Mouse (Mus musculus) frontal cortex, postnatal 14 days (tissue): ENCODE data around the gene Elmod3.
A peak's percentile ranks its signal among the peaks of the same experiment; 100 is the strongest.

Experiments
- DNase-seq, 2 experiments: peaks; one replicate each; pipeline ENCODE4 v3.0.0; 2022; ENCODE audit warnings: low spot score in 2 of 2

Elmod3 gene

DNA sequence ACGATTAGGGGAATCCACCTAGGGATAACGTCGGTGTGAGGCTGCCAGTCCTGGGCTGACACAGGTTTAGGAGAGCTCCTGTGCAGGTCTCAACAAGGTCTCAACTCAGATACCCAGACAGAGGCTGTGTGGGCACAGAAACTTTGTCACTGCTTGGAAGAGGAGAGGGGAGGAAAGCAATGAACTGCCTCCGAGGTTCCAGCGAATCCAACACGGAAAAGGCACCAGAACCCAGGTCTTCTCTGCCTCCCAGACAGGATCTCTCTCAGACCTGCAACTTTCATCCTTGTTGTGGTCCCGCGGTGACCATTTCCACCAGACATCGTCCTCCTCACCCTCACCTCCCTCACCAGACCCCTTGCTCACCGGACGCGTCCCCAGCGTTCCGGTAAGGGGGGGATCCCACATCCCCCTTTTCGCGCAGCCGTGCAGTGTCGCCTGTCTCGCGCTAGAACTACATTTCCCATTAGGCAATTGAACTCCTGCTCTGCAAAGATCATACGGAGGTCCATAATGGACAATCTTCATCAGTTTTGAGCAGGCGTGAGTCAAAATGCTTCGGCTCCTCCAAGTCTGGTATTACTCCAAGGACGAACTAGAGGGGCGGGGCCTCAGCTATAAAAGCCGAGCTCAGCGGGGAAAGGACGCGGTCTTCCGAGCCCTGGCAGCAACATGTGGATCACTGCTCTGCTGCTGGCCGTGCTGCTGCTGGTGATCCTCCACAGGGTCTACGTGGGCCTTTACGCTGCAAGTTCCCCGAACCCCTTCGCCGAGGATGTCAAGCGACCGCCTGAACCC lies at the start of gene Elmod3, which contains the start of gene Retsat:
Elmod3 (minus strand) TSS at position 458 of the 798 bp plus-strand sequence.
Retsat (plus strand) TSS at position 520 of the 798 bp plus-strand sequence.
- peak; percentile 76 to 87 for DNase-seq

DNA sequence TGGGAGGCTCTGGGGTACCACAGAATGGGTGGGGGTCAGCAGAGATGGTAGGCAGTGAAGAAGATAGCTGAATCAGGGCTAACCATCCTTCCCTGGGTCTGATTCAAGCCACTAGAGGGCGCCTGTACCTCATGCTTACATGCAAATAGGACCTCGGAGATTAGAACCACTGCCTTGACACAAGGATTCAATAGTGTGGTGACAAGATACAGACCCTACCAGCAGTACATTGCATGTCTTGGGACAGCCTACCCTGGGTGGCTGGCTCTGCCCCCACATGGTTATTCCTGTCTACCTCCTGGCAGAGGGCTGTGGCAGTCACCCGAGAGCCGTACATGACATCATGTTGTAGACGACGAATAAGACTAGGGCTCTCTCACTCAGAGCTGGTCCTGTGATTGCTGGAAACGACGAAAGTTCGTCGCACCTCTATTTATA lies 49.2 kb upstream of the Elmod3 start:
- DNase-seq: peak; percentile 44 to 74

DNA sequence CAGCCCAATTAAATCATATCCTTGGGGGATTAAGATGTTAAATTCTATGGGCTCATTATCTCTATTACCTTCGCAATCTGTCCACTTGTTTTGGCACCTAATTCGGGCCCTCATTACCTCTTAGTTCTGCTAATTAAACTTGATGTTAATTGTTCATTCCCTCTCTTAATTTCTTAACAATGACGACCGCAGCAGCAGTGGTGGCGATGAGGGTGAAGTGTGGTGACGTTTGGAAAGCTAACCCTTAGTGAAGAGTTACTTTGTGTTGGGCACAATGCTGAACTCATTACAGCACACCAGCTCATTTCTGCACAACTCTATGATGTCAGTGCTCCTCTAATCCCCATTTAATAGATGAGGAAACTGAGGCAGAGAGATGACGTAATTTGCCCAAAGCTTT lies 47.2 kb upstream of the Elmod3 start:
- DNase-seq: no peak

DNA sequence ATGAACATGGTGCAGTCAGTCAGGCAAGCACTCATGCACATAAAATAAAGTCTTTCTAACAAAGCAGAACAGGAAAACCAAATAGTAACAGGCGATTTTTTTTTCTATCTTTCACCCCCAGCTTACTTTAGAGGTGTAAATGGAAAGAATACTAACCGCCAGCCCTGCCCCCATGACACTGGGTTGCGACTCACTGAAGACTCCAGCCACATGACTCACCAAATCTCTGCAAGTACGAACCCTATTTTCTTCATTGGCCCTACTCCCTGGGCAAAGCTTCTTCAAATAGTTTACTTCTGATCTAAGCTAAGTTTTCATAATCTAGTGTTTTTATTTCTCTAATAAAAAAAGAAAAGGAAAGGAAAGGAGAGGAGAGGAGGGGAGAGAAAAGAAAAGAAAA lies 46.4 kb upstream of the Elmod3 start:
- DNase-seq: no peak

DNA sequence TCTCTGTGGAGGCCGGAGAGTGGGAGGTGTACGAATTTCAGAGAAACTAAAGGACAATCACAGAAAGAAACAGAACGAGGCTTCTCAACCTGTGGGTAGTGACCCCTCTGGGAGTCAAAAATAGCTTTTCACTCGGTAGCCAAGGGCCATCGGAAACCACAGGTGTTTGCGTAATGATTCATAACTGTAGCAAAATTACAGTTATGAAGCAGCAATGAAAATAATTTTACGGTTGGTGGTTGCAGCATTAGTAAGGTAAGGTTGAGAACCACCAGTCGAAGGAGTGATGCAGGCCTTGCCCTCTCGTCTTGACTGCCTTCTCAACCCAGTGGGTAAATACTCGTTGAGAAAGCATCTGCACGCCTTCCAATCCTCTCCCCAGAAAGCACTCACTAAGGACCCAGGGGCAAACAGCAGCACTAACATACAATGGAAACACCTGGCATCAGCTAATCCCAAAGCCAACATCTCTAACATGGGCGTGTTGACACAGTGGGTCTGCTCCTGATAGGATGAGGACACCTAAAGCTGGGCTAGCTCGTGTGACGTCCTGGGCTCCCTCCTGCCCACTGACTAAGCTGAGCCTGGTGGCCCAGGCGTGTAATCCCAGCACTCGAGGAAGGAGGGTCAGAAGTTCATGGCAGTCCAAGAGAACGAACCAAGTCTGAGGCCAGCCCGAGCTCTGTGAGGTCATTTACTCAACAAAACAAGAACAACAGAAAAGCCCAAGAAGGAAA lies 43.2 kb upstream of the Elmod3 start:
- no peak for DNase-seq

DNA sequence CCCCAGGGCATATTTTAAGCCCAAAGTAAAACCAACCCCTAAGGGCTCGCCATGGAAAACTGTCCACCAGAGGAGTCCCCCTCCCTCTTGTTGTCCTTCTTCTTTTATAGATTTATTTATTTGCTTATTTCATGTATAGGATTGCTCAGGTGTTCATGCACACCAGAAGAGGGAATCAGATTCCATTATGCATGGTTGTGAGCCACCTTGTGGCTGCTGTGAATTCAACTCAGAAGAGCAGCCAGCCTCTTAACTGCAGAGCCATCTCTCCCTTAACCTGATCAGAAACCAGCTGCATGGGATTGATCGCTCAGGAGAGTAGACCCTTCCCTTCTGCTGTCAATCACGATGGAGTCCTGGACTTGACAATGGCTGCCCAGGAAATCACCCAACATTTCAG lies 38.7 kb upstream of the Elmod3 start:
- DNase-seq: no peak

DNA sequence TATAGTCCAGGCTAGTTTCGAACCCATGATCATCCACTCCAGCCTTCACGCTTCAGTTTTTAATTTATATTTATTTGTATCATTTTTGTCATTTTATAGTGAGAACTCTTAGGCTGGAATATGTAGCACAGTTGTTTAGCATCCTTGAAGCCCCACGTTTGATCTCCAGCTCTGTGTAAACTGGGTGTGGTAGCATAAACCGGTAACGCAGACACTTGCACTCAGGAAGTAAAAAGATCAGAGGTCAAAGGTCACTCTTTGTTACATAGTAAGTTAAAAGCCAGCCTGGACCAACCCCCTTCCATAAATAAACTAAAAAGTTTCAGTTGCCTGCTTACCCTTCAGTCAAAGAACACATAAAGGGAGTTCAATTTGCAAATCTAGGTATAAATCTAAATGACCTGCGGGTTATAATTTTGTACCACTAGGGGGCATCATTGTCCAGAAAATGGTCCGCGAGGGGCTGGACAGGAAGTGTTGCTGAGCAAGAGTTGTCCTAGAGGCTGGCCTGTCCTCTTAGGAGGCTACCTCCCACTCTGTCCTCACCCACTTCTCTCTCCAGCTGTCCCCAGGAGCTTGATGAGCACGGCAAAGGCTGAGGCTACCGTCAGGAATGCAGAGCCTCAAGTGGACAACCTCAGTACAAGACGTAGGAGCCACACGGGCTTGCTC lies 37.7 kb upstream of the Elmod3 start:
- peak in 1 of 2 experiments; percentile 41 for DNase-seq

DNA sequence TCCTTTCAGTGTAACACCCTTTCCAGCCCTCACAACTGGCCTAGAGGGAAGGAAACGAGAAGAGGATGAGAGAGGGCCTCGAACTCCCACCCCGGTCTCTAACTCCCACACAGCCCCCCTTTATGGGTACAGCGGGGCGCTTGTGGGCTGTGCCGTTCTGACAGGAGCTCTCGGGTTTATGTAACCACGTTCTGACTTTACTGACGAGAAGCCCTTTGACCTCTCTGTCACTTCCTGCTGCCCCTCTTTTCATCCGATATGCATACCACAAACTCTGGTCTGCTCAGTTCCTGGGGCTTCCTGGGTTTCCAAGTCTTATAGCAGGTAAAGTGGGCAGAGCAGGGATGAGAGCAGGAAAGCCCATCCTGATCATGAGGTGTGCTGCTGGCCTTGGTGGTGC lies 36.1 kb upstream of the Elmod3 start:
- DNase-seq: no peak

DNA sequence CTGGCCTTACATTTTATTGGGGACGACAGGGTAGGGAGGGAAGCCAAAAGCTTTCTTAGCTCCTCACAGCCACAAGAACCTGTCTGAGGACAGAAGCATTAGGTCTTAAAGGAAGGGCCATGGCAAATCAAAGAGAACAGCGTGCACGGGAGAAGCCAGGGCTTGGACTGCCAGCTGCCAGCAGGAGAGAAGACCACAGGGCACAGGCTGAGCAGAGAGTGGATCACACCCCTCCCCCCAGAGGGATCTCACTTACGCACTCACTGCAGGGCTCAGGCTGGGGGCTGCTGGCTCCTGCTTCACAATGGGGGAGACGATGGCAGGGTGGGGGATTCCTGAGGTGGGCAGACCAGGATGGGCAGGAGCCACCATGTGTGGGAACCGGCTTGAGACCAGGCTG lies 33.5 kb upstream of the Elmod3 start:
- DNase-seq: no peak

DNA sequence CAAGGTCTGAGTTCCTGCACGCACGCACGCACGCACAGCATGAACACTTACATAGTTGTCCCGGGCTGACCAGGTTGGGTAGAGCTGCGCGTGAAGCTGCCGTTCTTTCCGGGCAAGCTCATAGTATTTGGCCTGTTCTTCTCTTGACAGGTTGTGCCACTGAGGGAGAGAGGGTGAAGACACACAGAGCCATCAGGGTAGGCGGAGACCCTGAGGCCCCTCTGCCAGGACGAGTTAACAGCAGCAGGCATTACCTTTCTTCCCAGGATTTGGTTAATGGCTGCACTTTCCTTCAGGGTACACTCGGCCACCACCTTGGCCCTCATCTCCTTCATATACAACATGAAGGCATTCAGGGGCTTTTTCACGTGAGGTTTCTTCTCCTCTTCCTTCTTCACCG lies 32.7 kb upstream of the Elmod3 start:
- DNase-seq: no peak

DNA sequence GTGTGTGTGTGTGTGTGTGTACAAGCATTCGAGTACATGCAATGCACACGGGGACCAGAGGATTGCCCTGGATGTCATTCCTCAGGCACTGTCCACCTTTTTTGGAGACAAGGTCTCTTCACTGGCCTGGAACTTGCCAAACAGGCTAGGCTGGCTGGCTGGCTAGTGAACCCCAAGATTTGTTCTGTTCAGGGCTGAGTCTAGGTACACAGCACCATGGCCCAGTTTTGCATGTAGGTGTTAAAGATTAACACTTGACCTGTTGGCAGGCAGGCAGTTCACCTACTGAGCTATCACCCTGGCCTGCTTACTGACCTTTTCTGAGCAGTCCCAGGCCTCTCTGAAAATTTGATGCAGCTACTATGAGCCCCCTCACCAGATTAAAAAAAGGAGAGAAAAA lies 32.2 kb upstream of the Elmod3 start:
- DNase-seq: no peak

DNA sequence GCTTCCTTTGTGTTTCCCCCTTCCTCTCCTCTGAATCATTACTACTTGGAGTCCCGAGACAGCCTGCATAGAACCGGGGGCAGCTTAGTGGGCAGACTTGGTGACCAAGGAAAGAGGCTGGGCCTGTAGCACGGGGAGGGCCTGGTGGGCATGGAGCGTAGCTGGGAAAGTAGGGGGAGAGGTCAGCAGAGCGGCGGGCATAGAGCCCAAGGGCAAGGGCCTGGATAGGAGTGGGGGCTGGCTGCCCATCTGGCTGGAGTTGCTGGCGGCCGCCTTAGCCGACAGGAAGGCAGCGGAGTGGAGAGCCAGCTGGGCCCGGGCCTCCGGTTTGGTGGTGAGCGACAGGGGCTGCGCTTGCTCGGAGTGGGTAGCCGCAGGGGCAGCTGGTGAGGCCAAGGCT lies 29.1 kb upstream of the Elmod3 start:
- DNase-seq: no peak

DNA sequence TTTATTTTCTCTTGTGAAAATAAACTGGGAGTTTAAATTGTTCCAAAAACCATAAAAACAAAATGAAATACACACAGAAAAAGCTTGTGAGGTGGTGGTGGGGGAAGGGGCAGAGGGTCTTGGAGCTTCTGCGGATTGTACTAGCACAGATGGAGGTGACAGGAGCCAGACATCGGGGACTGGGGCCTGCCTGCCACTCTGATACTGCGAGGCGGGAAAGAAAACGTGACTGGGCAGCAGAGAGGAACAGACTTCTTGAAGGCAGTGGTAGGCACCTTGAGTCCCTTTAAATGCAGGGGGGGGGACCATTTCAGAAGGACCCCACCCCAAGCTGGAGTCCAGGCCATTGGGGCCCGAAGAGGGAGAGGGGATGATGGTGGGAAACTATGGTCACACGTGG lies 28.2 kb upstream of the Elmod3 start:
- no peak for DNase-seq

DNA sequence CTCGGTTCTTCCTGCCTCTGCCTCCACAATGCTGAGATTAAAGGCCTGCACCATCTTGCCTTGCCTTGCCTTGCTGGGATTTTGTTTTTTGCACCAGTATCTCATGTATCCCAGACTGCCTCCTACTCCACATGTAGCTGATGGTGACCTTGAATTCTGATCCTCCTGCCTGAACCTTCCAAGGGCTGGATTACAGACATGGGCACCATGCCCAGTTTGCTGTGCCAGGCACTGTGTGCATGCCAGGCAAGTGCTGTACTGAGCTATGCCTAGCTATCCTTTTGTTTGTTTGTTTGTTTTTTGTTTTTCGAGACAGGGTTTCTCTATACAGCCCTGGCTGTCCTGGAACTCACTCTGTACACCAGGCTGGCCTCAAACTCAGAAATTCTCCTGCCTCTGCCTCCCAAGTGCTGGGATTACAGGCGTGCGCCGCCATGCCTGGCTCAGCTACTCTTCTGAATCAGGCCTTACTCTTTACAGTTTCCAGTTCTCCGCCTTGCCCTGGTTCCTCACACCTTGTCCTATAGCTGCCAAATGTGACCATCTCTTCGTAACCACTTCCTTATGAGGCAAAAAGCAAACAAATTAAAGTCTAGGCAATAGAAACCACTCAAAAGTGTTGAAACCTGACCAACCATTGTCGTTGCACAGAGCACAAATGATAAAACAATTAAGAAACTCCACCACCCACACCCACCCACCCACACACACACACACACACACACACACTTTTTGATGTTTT lies 25.6 kb upstream of the Elmod3 start:
- no peak for DNase-seq

DNA sequence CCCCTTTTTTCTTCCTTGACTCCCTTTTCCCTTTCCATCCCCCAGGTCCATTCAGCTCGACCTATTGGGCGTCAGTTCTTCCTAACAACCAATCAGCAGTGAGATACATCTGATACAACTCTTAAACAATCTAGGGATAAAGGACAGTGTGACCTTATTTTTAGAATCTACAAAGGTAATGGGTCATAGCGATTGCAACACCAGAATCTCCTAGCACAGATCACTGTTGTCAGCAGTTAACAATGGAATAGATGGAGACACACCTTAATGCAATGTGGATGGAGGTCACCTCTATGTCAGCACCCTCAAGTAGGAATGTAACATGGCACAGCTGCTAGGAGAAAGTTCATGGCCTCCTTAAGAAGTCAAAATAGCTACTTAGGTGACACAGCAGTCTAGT lies 24.7 kb upstream of the Elmod3 start:
- no peak for DNase-seq

DNA sequence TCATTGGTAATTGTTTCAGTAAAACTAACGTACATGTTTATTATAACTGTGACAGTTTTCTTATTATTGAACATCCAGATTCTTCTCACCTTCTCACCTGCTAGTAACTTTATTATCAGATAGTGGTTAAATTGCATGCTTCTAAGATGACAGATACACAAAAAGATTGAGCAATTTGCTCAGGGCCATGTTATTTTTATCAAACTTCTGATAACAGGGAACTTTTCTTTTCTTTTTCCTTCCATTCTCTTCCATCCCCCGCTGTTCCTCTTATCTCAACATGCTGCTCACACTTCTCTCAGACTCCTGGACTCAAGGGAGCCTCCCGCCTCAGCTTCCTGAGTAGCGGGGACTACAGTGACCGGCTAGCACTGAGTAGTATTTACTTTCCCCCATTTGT lies 22.7 kb upstream of the Elmod3 start:
- DNase-seq: no peak

DNA sequence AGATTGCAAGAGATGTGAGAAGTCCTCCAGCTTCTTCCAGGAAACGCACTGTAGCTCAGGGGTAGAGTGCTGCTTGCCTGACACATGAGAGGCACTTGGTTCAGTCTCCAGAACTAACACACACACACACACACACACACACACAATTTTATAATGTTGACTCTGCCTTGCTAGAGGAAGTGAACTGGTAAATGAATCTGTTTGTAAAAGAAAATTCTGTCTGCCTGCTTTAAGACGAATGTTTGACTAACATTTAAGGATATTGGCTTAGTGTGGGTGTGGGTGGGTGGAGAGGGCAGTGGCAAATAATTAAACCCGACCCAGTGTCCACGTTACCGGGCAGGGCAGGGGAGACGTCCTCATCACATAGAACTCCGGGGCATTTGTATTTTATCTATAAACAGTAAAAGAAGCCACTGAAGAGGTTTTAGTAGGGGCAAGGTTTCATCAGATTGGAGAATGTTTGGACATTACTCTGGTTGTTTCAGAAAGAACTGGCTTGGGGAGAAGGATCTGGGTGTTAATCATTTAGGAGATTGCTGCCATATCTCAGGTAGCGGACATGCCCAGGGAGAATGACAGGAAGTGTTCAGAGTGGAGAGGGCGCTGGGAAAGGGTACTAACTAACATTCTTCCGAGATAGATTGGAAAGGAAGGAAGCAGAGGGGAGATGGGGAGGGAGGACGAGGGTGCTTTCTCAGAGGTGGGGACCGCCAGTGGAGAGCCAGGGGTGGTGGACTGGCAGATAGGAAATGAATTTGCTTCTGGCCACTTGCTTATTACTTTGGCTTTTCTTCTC lies 21.7 kb upstream of the Elmod3 start:
- DNase-seq: no peak

DNA sequence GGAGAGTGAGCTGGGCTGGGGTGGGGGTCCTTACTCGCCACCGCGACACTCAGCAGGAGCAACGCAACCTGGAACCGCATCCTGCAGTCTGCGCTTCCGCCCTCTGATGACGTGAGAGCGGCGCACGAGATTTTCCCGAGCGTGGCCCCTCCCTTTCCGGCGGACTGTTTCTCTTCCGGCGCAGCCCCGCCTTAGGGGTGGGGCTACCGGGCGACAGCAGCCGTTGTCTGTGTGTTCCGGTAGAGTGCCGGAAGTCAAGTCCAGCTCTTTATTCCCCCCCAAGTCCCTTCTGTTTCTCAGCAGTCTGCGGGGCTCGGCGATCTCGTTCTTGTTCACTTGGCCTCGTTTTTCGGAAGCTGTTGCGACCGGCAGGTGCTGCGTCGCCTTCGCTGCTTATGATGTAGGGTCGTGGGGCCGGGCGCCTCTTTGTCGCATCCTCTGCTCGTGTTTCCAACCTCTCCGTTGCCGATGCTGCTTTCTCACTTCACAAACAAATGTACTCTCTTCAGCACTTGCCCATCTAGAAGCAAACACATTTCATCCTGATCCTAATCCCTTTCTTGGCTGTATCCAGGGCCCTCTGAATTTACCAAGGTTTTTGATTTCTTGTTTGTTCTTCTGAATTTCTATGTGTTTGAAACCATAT lies 18.6 kb upstream of the Elmod3 start, which contains the start of gene Tgoln1:
Tgoln1 (minus strand) TSS at position 358 of the 646 bp plus-strand sequence.
- DNase-seq: peak; percentile 83 to 89

DNA sequence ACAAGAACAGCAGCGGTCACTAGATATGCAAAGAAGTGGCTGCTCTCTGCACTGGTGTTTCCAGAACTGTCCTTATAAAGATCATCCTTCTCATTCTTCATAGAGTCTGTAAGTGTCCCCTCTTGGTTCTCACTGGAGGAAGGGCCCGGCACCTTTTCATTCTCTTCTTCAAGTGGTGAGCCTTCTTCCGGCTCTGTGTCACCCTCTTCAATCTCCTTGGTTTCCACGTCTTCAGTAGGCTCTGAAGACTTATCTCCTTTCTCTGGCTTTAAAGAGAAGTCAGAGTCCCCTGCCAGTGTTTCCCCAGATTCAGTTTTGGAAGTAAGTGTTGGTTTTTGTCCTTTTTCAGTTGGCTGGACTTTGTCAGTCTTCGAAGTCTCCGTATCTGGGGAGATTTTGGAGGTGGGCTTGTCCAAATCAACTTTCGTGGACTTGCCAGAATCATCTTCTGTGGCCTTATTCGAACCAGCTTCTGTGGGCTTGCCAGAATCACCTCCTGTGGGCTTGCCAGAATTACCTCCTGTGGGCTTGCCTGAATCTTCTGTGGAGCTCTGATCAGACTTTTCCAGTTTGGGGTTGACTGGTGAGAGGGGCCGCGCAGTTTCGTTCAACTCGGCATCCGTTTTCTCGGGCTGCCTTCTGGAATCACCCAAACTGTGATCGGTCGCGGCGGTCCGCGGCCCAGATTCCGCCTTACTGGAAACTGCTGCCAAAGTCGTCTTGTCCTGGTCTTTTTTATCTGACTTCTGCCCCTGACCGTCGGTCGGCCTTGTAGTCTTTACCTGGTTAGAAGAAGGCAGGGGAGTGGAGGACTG lies 17.6 kb upstream of the Elmod3 start:
- DNase-seq: no peak

DNA sequence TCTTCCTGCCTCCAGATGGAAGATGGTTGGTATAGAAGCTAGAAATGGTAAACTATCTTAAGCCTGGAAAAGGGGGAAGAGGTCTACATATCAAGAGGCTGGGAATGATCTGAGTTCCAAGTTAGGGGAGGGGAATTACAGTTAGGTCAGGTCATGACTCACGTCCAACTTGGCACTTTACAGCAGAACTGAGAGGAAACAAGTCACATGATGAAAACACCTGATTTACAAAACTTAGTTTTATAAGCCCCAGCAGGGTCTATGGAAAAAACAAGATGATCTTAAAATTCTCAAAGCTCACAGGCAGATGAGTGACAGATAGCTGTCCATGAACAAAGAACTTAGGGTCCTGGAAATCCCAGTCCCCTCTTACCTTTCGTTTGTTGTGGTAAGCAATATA lies 16.9 kb upstream of the Elmod3 start:
- DNase-seq: no peak
